Comparison of ENCODE assay signal across 8 mouse cellular contexts in the genomic region with DNA sequence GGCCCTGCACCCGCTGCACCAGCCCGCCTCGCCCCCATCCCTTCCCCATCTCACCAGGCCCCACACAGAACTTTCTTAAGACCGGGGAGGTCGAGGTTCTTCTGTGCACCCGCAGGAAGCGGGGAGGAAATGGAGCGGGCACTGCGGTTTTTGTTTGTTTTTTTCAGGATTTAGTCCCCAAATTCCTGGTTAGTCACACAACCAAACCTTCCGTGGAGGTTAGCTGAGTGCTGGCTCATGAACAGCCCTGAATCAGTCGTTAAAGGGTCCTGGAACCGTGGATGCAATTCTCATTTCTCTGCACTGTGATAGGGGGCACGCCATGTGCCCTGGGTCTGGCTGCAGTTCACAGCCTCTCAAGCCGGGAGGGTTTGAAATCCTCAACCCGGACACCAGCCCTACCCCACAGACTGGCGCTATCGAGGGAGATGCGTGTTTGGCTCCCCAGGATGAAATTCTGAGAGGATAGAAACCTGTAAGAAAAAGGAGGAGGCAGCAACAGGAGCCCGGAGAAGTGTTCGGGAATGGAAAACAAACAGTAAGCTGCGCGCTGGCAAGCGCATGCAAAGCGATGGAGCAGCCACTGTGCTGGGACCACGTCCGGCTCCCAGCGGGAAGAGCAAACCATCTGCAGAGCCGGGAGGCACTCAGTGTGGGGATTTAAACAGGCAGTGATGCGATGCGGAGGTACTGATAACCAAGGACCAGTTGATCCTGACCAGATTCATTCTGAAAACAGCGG. TPM values are rescaled to one million over a fixed set of nuclear protein-coding genes. Genes with fewer than 3 reads are reported as not detected.
DNase-seq lines count a peak whose midpoint lies in the region; ATAC-seq and TF ChIP-seq lines count a peak whose summit lies in the region.

No protein-coding gene starts in this region.

- no peaks in the 10 kb centered on the region for H3K27me3 ChIP-seq in lung, embryonic 15.5 days
- H3K27me3 ChIP-seq in forebrain, postnatal 0 days (ENCODE audit: insufficient read depth, low read length): no peaks in the 10 kb centered on the region
- H3K27me3 ChIP-seq in limb, embryonic 10.5 days (ENCODE audit: low read depth, poor library complexity, severe bottlenecking): no peaks in the 10 kb centered on the region

- H3K36me3 ChIP-seq in lung, embryonic 15.5 days: peaks cover 16% of the 10 kb centered on the region
- peaks cover 22% of the 10 kb centered on the region for H3K36me3 ChIP-seq in forebrain, postnatal 0 days (ENCODE audit: insufficient read depth)
- H3K36me3 ChIP-seq in limb, embryonic 10.5 days: peaks cover 24% of the 10 kb centered on the region

- no peak for ATAC-seq in lung, embryonic 15.5 days (ENCODE audit: borderline replicate concordance, extremely low read depth, low FRiP score, low TSS enrichment)
- ATAC-seq in forebrain, postnatal 0 days: peak; percentile 76
- no peak for ATAC-seq in megakaryocyte progenitor cell, adult 5-6 weeks (replicated peaks; ENCODE audit: poor library complexity)

- no peaks in the 10 kb centered on the region for H3K9me3 ChIP-seq in lung, embryonic 15.5 days
- no peaks in the 10 kb centered on the region for H3K9me3 ChIP-seq in forebrain, postnatal 0 days (ENCODE audit: low read length)
- no peaks in the 10 kb centered on the region for H3K9me3 ChIP-seq in limb, embryonic 10.5 days (replicated peaks)

- DNase-seq in lung, postnatal 14 days: no peak
- DNase-seq in cerebellum, adult 8-10 months: peak; percentile 63
- peak; percentile 65 for DNase-seq in forebrain, postnatal 0 days
- DNase-seq in limb, embryonic 10.5 days (ENCODE audit: low spot score): peak; percentile 74
- no peak for DNase-seq in spleen, postnatal 14 days (ENCODE audit: low spot score in 2 of 2)

- H3K9ac ChIP-seq in lung, embryonic 15.5 days: peak overlapping the region; percentile 27
- peak overlapping the region; percentile 42 for H3K9ac ChIP-seq in forebrain, postnatal 0 days

- no peak for TF ChIP-seq POLR2A in olfactory bulb, adult 2 months (IDR thresholded peaks at IDR 0.05; ENCODE audit: insufficient read depth, low read depth, low read length)

- peaks cover 14% of the 10 kb centered on the region for H3K4me1 ChIP-seq in lung, embryonic 15.5 days
- H3K4me1 ChIP-seq in forebrain, postnatal 0 days (ENCODE audit: insufficient read depth): peaks cover 5% of the 10 kb centered on the region; the same call in 1 of the 2 replicates
- H3K4me1 ChIP-seq in limb, embryonic 10.5 days: peaks cover 19% of the 10 kb centered on the region
- peaks cover 13% of the 10 kb centered on the region for H3K4me1 ChIP-seq in olfactory bulb, adult 2 months (ENCODE audit: control insufficient read depth, insufficient read depth, low read length)

- peak overlapping the region; percentile 63 for H3K4me2 ChIP-seq in lung, embryonic 15.5 days
- H3K4me2 ChIP-seq in forebrain, postnatal 0 days (ENCODE audit: low read depth): peak overlapping the region; percentile 48

- 2% methylated on average over 31 of the region's 31 CpGs for WGBS in lung, embryonic 15.5 days
- 5% methylated on average over 31 of the region's 31 CpGs for WGBS in forebrain, postnatal 0 days
- 5% methylated on average over 31 of the region's 31 CpGs for WGBS in limb, embryonic 10.5 days
- WGBS in olfactory bulb, adult 2 months: 7% methylated on average over 31 of the region's 31 CpGs

- no peak for TF ChIP-seq CTCF in forebrain, postnatal 0 days (IDR thresholded peaks at IDR 0.05; ENCODE audit: low read depth)
- TF ChIP-seq CTCF in olfactory bulb, adult 2 months (IDR thresholded peaks at IDR 0.05; ENCODE audit: insufficient read depth, low read depth, low read length): no peak

- H3K4me3 ChIP-seq in lung, embryonic 15.5 days: peak overlapping the region; percentile 32
- H3K4me3 ChIP-seq in forebrain, postnatal 0 days (ENCODE audit: low read depth, low read length): peak overlapping the region; percentile 18
- peak overlapping the region; percentile 51 for H3K4me3 ChIP-seq in limb, embryonic 10.5 days
- H3K4me3 ChIP-seq in olfactory bulb, adult 2 months (ENCODE audit: insufficient read depth, low read depth, low read length): peak overlapping the region; percentile 28

- H3K27ac ChIP-seq in lung, embryonic 15.5 days: no peak overlapping the region
- no peak overlapping the region for H3K27ac ChIP-seq in forebrain, postnatal 0 days (ENCODE audit: low read depth, low read length)
- peak overlapping the region; percentile 86 for H3K27ac ChIP-seq in limb, embryonic 10.5 days
- no peak overlapping the region for H3K27ac ChIP-seq in olfactory bulb, adult 2 months (ENCODE audit: insufficient read depth, low read depth, low read length)

RNA-seq across cellular contexts. Expression of gene Trim80, which starts 4.6 kb away (rescaled TPM):
- polyA plus RNA-seq in lung, embryonic 15.5 days (2015; fragmentation: Nextera tagmentation; extraction: Ambion mirVana): not detected in 2 replicates
- total RNA-seq in forebrain, postnatal 0 days (2014; rRNA removed): not detected in 2 replicates
- not detected in 2 replicates for polyA plus RNA-seq in forebrain, postnatal 0 days (2015; fragmentation: Nextera tagmentation; extraction: Ambion mirVana)
- 0.18 and 0.26 TPM in 2 replicates for polyA plus RNA-seq in limb, embryonic 10.5 days (2016; fragmentation: Nextera tagmentation; extraction: Ambion mirVana)
- not detected in 2 replicates for polyA plus RNA-seq in olfactory bulb, adult 2 months (2012; ENCODE audit: insufficient read depth, insufficient read length, low replicate concordance, missing spikeins)
- not detected in 2 replicates for total RNA-seq in megakaryocyte progenitor cell, adult 5-6 weeks (2015)
- total RNA-seq in megakaryocyte progenitor cell, adult 5-6 weeks (2017): not detected in 2 replicates

RNA-seq across cellular contexts. Expression of gene Kctd2, which starts 15.8 kb away (rescaled TPM):
- 16.3 and 17.8 TPM in 2 replicates for polyA plus RNA-seq in lung, embryonic 15.5 days (2015; fragmentation: Nextera tagmentation; extraction: Ambion mirVana)
- 31.7 TPM in 2 replicates for total RNA-seq in forebrain, postnatal 0 days (2014; rRNA removed)
- 27.1 and 29.3 TPM in 2 replicates for polyA plus RNA-seq in forebrain, postnatal 0 days (2015; fragmentation: Nextera tagmentation; extraction: Ambion mirVana)
- polyA plus RNA-seq in limb, embryonic 10.5 days (2016; fragmentation: Nextera tagmentation; extraction: Ambion mirVana): 13.6 and 18.3 TPM in 2 replicates
- not detected in 2 replicates for polyA plus RNA-seq in olfactory bulb, adult 2 months (2012; ENCODE audit: insufficient read depth, insufficient read length, low replicate concordance, missing spikeins)
- total RNA-seq in megakaryocyte progenitor cell, adult 5-6 weeks (2015): 13.0 and 15.0 TPM in 2 replicates
- total RNA-seq in megakaryocyte progenitor cell, adult 5-6 weeks (2017): 9.0 and 17.0 TPM in 2 replicates

RNA-seq across cellular contexts. Expression of gene Atp5h, which starts 16.0 kb away (rescaled TPM):
- 787 and 840 TPM in 2 replicates for polyA plus RNA-seq in lung, embryonic 15.5 days (2015; fragmentation: Nextera tagmentation; extraction: Ambion mirVana)
- total RNA-seq in forebrain, postnatal 0 days (2014; rRNA removed): 339 and 418 TPM in 2 replicates
- 808 and 932 TPM in 2 replicates for polyA plus RNA-seq in forebrain, postnatal 0 days (2015; fragmentation: Nextera tagmentation; extraction: Ambion mirVana)
- polyA plus RNA-seq in limb, embryonic 10.5 days (2016; fragmentation: Nextera tagmentation; extraction: Ambion mirVana): 862 and 900 TPM in 2 replicates
- polyA plus RNA-seq in olfactory bulb, adult 2 months (2012; ENCODE audit: insufficient read depth, insufficient read length, low replicate concordance, missing spikeins): not detected in 2 replicates
- 703 and 731 TPM in 2 replicates for total RNA-seq in megakaryocyte progenitor cell, adult 5-6 weeks (2015)
- total RNA-seq in megakaryocyte progenitor cell, adult 5-6 weeks (2017): 770 and 871 TPM in 2 replicates

RNA-seq across cellular contexts. Expression of gene Slc16a5, which starts 26.5 kb away (rescaled TPM):
- polyA plus RNA-seq in lung, embryonic 15.5 days (2015; fragmentation: Nextera tagmentation; extraction: Ambion mirVana): 0.55 and 1.9 TPM in 2 replicates
- not detected in 2 replicates for total RNA-seq in forebrain, postnatal 0 days (2014; rRNA removed)
- polyA plus RNA-seq in forebrain, postnatal 0 days (2015; fragmentation: Nextera tagmentation; extraction: Ambion mirVana): 0.06 and 0.07 TPM in 2 replicates
- polyA plus RNA-seq in limb, embryonic 10.5 days (2016; fragmentation: Nextera tagmentation; extraction: Ambion mirVana): 0.23 and 0.25 TPM in 2 replicates
- not detected in 2 replicates for polyA plus RNA-seq in olfactory bulb, adult 2 months (2012; ENCODE audit: insufficient read depth, insufficient read length, low replicate concordance, missing spikeins)
- not detected in 2 replicates for total RNA-seq in megakaryocyte progenitor cell, adult 5-6 weeks (2015)
- not detected in 2 replicates for total RNA-seq in megakaryocyte progenitor cell, adult 5-6 weeks (2017)

RNA-seq across cellular contexts. Expression of gene Mrpl58, which starts 32.2 kb away (rescaled TPM):
- 204 and 222 TPM in 2 replicates for polyA plus RNA-seq in lung, embryonic 15.5 days (2015; fragmentation: Nextera tagmentation; extraction: Ambion mirVana)
- total RNA-seq in forebrain, postnatal 0 days (2014; rRNA removed): 82.1 and 86.1 TPM in 2 replicates
- 201 and 203 TPM in 2 replicates for polyA plus RNA-seq in forebrain, postnatal 0 days (2015; fragmentation: Nextera tagmentation; extraction: Ambion mirVana)
- 202 and 220 TPM in 2 replicates for polyA plus RNA-seq in limb, embryonic 10.5 days (2016; fragmentation: Nextera tagmentation; extraction: Ambion mirVana)
- polyA plus RNA-seq in olfactory bulb, adult 2 months (2012; ENCODE audit: insufficient read depth, insufficient read length, low replicate concordance, missing spikeins): not detected in 2 replicates
- total RNA-seq in megakaryocyte progenitor cell, adult 5-6 weeks (2015): 83.4 and 98.3 TPM in 2 replicates
- total RNA-seq in megakaryocyte progenitor cell, adult 5-6 weeks (2017): 81.1 and 96.4 TPM in 2 replicates

Comparison
In these comparisons a context has a peak if more than half of its experiments do, and no peak if none do; other contexts are left out.
1. DNase-seq: peak in cerebellum, adult 8-10 months (single experiment), forebrain, postnatal 0 days (single experiment) and limb, embryonic 10.5 days (single experiment); none in lung, postnatal 14 days (single experiment) and spleen, postnatal 14 days (0 of 2).
2. Peak in every context shown above with its lines, with median percentiles within 50 percentile points of each other: H3K4me3 ChIP-seq.